Mouse (Mus musculus) bone marrow, adult 2 months (tissue): ENCODE results near the gene Nectin4. TPM values are rescaled to one million over a fixed set of nuclear protein-coding genes. Genes with fewer than 3 reads are reported as not detected.

ENCODE experiments used
- H3K27ac ChIP-seq: fragments of 200-500 bp; 2 replicates; pipeline ENCODE4 v1.5.1; 2012; ENCODE audit warnings: low read depth, mild to moderate bottlenecking, control low read depth, inconsistent platforms, low read length; ENCODE audit not compliant: control insufficient read depth, poor library complexity, insufficient read depth
- H3K4me1 ChIP-seq: fragments of 200-500 bp; 2 replicates; pipeline ENCODE4 v1.6.1; 2011; ENCODE audit warnings: low read length; ENCODE audit not compliant: control insufficient read depth, insufficient read depth
- H3K4me3 ChIP-seq: fragments of 200-500 bp; replicated peaks from 2 replicates; pipeline ENCODE3; 2011; ENCODE audit warnings: mild to moderate bottlenecking, low read depth, low read length, control low read depth; ENCODE audit not compliant: control insufficient read depth
- CTCF ChIP-seq: fragments of 200-500 bp; IDR thresholded peaks from 2 replicates; pipeline ENCODE4 v1.5.1; 2011; ENCODE audit warnings: low read length, control low read depth; ENCODE audit not compliant: control insufficient read depth, insufficient read depth
- POLR2A ChIP-seq: fragments of 200-500 bp; IDR thresholded peaks from 2 replicates; pipeline ENCODE4 v1.6.1; 2011; ENCODE audit warnings: low read depth, mild to moderate bottlenecking, control low read depth, low read length, borderline replicate concordance; ENCODE audit not compliant: control insufficient read depth
- WGBS: fragments of 180-500 bp; shearing (Covaris S2); methylation state at CpG from one replicate; pipeline ENCODE4 v1.1.7; 2018; 5-methylcytosine and 5-hydroxymethylcytosine counted together
- polyA plus RNA-seq: library from polyadenylated mRNA; stranded (reverse); fragments of >200 nt; gene quantifications from 2 replicates; pipeline ENCODE4 v1.2.4, GENCODE M21; 2011; ENCODE audit warnings: low replicate concordance; ENCODE audit not compliant: missing spikeins, insufficient read depth, insufficient read length

Gene Nectin4
- polyA plus RNA-seq, 1 experiment = 1.1 TPM

DNA sequence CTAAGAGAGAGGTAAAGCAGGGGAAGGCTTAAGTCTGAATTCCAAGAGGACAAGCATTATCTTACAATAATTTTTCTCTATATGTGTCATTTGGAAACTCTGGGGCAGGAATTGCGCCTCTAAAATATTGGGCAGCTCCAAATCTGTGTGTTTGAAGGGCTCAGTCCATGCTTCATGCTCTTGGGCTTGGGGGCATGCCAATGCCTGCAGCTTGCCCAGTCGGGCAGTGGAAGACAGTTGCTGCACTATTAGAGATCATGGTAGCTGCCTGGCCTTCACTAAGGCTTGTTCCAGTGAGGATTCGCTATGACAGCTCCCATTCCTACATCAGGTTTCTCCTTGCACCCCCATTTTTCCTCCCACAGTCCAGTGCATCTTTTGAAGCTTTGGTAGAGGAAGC lies 21.2 kb upstream of the Nectin4 start:
- no peaks in the 10 kb centered on the region; the same call in 1 of the 2 replicates for H3K4me1 ChIP-seq
- WGBS = 90% methylated on average over 3 of the region's 3 CpGs
- H3K27ac ChIP-seq = no peak overlapping the region
- TF ChIP-seq CTCF (no peak), POLR2A (no peak)
- no peak overlapping the region for H3K4me3 ChIP-seq

DNA sequence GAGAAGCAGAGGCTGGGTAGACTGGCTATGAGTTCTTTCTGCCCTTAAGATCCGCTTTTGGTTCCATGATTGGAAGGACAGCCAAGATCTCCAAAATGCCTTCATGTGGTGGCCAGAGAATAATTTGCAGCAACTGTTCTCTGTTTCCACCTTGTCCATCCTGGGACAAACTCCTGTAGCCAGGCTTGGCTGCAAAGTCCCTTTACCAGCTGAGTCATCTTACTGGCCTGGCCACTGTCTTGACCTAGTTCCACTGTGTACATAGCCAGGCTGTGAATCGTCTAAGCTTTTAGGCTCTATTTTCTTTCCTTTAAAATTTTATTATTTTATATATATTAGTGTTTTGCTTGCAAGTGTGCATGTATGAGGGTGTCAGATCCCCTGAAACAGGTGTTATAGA lies 20.7 kb upstream of the Nectin4 start:
- 77% methylated on average over 2 of the region's 2 CpGs for WGBS
- H3K4me1 ChIP-seq = no peaks in the 10 kb centered on the region; the same call in 1 of the 2 replicates

DNA sequence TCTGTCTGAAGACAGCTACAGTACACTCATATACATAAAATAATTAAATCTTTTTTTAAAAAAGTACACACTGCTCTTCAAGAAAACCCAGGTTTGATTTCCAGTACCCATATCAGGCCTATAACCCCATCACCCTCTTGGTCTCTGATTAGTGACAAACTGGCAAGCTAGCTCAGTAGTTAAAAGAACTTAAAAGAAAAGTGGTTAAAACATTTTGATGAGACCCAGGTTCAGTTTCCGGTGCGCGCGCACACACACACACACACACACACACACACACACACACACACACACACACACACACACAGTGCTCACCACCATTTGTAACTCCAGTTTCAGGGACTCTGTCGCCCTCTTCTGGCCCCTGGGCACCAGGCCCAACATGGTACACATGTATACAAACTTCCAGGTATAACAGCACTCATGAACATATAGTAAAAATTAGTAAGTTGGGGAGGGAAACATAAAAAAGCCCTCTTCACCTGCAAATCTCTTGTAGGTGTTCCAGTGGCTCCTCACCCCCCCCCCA lies 14.0 kb upstream of the Nectin4 start:
- 69% methylated on average over 5 of the region's 5 CpGs for WGBS

More for the DNA sequence above, 20.7 kb upstream of the Nectin4 start:
- Histone ChIP-seq H3K4me3 (no peak overlapping the region), H3K27ac (no peak overlapping the region)
- TF ChIP-seq POLR2A (no peak), CTCF (no peak)

DNA sequence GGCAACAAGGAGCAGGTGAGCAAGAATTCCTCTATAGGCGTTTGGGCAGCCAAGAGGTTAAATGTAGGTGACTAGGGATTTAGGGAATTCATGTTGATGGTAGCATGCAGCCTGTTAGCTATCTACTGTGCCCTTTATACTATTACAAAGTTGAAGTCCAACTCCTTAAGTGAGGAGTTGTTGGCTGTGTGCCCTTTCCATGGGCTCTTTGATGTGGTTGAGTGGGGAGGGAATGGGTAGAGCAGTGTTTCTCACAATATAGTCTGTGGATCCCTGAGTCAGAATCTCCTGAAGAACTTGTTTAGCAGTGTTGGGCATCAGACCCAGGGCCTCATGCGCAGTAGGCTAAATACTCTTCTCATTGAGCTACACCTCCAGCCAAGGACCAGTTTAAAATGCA lies 13.1 kb upstream of the Nectin4 start:
- no peak overlapping the region for H3K4me3 ChIP-seq
- H3K27ac ChIP-seq = no peak overlapping the region
- WGBS = 80% methylated on average over 2 of the region's 2 CpGs
- no peaks in the 10 kb centered on the region; the same call in 1 of the 2 replicates for H3K4me1 ChIP-seq
- TF ChIP-seq CTCF = no peak
- no peak for TF ChIP-seq POLR2A

More for the DNA sequence above, 14.0 kb upstream of the Nectin4 start:
- no peak for TF ChIP-seq POLR2A
- peak; percentile 77 for TF ChIP-seq CTCF
- H3K4me1 ChIP-seq = no peaks in the 10 kb centered on the region; the same call in 1 of the 2 replicates
- H3K27ac ChIP-seq = no peak overlapping the region
- no peak overlapping the region for H3K4me3 ChIP-seq

DNA sequence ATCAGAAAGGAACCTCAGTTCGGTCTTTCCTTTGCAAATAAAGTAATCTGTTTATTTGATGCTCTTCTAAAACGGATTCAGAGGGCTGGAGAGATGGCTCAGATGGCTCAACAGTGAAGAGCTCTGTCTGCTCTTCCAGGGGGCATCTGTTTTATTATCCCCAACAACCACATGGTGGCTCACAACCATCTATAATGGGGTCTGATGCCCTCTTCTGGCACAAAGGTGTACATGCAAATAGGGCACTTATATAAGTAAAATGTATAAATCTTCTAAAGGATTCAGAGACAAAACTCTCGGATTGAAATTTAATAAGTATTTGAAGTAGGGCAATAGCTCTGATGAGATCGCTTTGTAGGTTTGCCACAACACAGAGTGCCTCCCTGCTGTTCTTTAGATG lies 11.5 kb upstream of the Nectin4 start:
- 59% methylated on average over 4 of the region's 4 CpGs for WGBS
- TF ChIP-seq CTCF (0 out of 2 replicates have a peak, but pooled peaks have one; percentile 11), POLR2A (no peak)
- Histone ChIP-seq H3K4me1 (no peaks in the 10 kb centered on the region; the same call in 1 of the 2 replicates), H3K4me3 (no peak overlapping the region), H3K27ac (no peak overlapping the region)

DNA sequence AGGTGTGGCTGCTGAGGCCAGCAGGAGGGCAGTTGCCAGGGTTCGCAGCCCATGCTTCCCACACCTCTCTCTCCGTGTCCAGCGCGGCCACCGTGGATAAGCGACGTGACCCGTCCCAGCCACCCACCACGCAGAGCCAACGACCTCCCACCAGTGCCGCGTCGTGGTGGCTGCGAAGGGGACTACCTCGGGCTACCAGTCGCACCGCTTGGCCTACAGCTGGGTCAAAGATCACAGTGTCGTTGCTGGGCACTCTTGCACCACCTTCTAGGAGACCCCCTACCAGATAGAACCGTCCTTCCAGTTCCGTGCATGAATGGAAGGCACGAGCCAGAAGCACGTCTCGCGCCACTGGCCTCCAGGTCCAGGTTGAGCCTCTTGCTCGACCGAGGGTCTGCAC lies 9.6 kb upstream of the Nectin4 start:
- Histone ChIP-seq H3K4me3 (peak overlapping the region; percentile 77), H3K4me1 (no peaks in the 10 kb centered on the region; the same call in 1 of the 2 replicates), H3K27ac (no peak overlapping the region)
- TF ChIP-seq POLR2A (0 out of 2 replicates have a peak, but pooled peaks have one; percentile 13), CTCF (no peak)
- 15% methylated on average over 26 of the region's 26 CpGs for WGBS

GRCm38 (mm10) chr1:171360656-171361055 lies 9.2 kb upstream of the Nectin4 start, which contains the start of gene Klhdc9:
Gene Klhdc9, minus strand, starts transcription at chr1:171360798.
- Histone ChIP-seq H3K4me1 (no peaks in the 10 kb centered on the region; the same call in 1 of the 2 replicates), H3K27ac (no peak within 1 kb of the TSS), H3K4me3 (peak within 1 kb of the TSS; percentile 77)
- 1% methylated on average over 21 of the region's 21 CpGs for WGBS
- TF ChIP-seq CTCF = no peak
- TF ChIP-seq POLR2A = 0 out of 2 replicates have a peak, but pooled peaks have one; percentile 20

GRCm38 (mm10) chr1:171361106-171362103 lies 8.5 kb upstream of the Nectin4 start:
- WGBS = 46% methylated on average over 16 of the region's 16 CpGs

GRCm38 (mm10) chr1:171365934-171366333 lies 4.0 kb upstream of the Nectin4 start:
- WGBS = 47% methylated on average over 7 of the region's 7 CpGs
- H3K4me1 ChIP-seq = peaks cover 2% of the 10 kb centered on the region; the same call in 1 of the 2 replicates
- H3K27ac ChIP-seq = no peak overlapping the region
- no peak overlapping the region for H3K4me3 ChIP-seq
- TF ChIP-seq CTCF = no peak
- TF ChIP-seq POLR2A = no peak

More at GRCm38 (mm10) chr1:171361106-171362103, 8.5 kb upstream of the Nectin4 start:
- TF ChIP-seq POLR2A (no peak), CTCF (peak; percentile 87)
- H3K4me1 ChIP-seq = peaks cover 2% of the 10 kb centered on the region; the same call in 1 of the 2 replicates
- H3K27ac ChIP-seq = no peak overlapping the region
- H3K4me3 ChIP-seq = peak overlapping the region; percentile 77
